Mouse (Mus musculus): Measurements from ENCODE around the gene Snapc1. TPM values are rescaled to one million over a fixed set of nuclear protein-coding genes. Genes with fewer than 3 reads are reported as not detected.

Gene Snapc1
- 9.3 and 9.6 TPM in 2 replicates for polyA plus RNA-seq (2012; rRNA removed)

DNA sequence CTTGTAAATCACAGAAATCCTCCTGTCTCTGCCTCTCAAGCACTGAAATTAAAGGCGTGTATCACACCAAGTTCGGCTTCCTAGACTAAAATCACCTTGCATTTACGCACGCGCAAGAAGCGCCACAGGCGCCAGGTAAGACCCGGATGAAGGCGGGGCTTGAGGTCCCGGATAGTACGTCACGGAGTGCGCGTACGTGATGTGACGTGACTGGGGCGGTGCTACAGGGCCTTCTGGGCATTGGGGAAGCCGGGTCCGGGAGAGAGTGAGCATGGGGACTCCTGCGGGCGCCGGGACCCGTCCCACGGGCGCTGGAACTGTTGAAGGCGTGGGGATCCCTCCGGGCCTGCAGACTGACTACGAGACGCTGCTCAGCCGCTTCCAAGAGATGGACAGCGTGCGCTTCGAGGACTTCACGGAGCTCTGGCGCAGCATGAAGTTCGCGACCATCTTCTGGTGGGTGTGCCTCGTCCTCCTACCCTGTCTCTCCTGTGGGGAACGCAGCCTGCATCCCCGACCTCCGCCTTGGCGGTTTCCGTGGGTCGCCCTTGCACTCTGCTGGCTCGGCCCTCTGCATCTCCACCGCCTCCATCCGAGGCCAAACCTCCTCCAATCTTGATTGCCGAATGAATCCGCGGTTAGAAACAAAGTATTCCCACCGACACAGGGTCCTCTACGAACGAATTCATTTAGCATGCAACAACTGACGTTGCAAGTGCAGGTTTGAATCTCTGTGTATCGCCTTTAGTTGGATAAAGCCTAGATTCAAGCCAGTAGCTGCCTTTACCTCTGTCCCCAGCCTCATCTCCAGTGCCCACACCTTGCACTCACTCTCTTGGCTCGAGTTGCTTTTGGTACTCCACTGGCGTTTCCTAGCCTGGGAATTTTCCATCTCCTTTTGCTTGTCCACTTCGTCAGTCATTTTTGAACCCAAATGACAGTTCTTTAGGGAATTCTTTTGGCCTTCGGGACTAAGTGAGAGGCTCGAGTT is at the start of gene Snapc1:
Gene Snapc1 (plus strand): TSS at position 191 of the 991 bp plus-strand sequence.

DNA sequence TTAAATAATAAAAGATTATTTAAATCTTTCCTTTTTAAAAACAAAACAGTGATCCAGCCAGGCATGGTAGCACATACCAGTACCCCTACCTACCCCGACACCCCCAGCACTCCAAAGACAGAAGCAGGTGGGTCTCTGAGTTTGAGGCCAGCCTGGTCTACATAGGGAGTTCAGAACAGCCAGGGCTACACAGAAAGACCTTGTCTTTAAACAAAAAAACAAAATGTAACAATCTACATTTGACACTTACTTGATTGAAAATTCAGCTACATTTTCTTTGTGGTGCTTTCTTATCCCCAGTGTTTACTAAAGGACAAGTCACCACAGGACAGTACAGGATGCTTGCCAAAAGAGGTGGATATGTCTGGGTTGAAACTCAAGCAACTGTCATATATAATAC is 26.9 kb upstream of the Snapc1 start, which contains the start of gene Gm49321:
Gene Gm49321 (plus strand): TSS at position 301 of the 400 bp plus-strand sequence.

GRCm38 (mm10) chr12:73997297-73998127 is 33.2 kb downstream of the Snapc1 start, which contains the start of gene Syt16:
Gene Syt16 (plus strand): TSS chr12:73997661.

Other genes with a start within 250 kb of the Snapc1 start
- gene Hif1a, start 63.1 kb upstream of the Snapc1 start, polyA plus RNA-seq (2012; rRNA removed), result 39.0 and 51.7 TPM in 2 replicates
- not detected in 2 replicates for gene Gm49321, start 26.8 kb upstream of the Snapc1 start, polyA plus RNA-seq (2012; rRNA removed)
- gene Syt16, start 33.2 kb downstream of the Snapc1 start, polyA plus RNA-seq (2012; rRNA removed), result 0.23 and 0.42 TPM in 2 replicates